Mouse (Mus musculus): ENCODE measurements around the gene Nans. TPM values are rescaled to one million over a fixed set of nuclear protein-coding genes. Genes with fewer than 3 reads are reported as not detected.

The Nans gene
- polyA plus RNA-seq (2015; fragmentation: Nextera tagmentation; extraction: Ambion mirVana) = 71.0 and 74.0 TPM in 2 replicates

DNA sequence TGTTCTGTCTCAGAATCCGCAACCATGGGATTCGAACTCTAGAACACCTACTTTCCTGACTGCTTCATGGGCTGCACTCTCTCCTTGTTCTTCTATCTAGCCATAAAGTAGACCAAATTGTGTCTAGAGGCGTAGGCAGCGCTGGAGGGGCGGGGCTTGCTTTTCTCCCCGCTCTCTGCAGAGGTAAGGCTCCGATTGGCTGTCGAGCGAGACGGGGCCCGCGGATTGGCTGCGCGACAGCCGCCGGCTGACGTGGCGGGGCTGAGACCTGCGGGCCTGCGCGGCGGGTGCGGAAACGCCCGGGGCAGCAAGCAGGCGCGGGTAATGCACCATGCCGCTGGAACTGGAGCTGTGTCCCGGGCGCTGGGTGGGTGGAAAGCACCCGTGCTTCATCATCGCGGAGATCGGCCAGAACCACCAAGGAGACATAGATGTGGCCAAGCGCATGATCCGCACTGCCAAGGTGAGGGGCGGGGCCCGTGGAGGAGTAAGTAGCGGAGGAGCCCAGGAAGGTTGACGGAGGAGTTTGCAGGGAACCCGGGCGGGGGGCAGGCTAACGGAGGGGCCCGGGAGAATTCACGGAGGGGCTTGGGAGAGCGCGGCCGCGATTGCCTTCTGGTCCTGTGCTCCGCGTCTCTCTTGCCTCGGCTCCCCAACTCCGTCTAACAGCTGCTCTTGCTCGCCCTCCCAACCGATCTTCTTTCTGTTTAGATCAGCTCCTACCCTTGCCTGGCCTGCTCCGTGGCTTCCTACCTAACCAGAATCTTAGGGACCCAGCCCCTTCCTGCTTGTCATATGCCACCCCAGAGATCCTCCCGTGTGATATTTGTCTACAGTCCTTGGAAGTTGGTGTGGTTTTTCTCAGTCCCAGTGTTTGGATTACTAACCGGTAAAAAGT is at the start of gene Nans:
Nans (plus strand) TSS at position 221 of the 898 bp plus-strand sequence.
- H3K4me1 ChIP-seq = peaks cover 14% of the 10 kb centered on the region
- H3K4me3 ChIP-seq = peak within 1 kb of the TSS; percentile 78
- H3K27ac ChIP-seq = peak within 1 kb of the TSS; percentile 77
- peak; percentile 100 for ATAC-seq
- H3K27me3 ChIP-seq = no peaks in the 10 kb centered on the region
- peak within 1 kb of the TSS; percentile 84 for H3K9ac ChIP-seq
- peak within 1 kb of the TSS; percentile 77 for H3K4me2 ChIP-seq
- peaks cover 18% of the 10 kb centered on the region for H3K36me3 ChIP-seq (ENCODE audit: poor library complexity, severe bottlenecking)
- no peaks in the 10 kb centered on the region for H3K9me3 ChIP-seq (replicated peaks)
- WGBS = under 1% methylated on average over 57 of the region's 58 CpGs

DNA sequence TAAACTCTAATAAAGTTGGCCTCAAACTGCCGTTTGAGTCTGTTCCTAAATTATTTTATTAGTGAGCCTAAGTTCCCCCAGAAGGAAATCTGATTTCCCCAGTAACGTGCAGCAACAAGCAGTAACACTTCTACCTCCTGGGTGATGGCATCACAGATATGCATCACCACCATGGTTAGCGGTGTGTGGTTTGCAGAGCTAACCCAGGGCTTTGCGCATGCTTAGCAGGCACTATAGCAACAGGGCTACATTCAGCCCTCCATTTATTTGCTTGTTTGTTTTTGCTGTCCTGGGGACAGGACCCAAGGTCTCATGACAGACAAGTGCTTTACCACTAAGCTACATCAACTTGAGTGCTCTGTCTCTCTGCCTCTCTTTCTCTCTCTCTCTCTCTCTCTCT is 46.5 kb upstream of the Nans start:
- ATAC-seq = no peak
- whole genome bisulfite sequencing = 84% methylated on average over 4 of the region's 4 CpGs
- H3K27me3 ChIP-seq = no peaks in the 10 kb centered on the region

DNA sequence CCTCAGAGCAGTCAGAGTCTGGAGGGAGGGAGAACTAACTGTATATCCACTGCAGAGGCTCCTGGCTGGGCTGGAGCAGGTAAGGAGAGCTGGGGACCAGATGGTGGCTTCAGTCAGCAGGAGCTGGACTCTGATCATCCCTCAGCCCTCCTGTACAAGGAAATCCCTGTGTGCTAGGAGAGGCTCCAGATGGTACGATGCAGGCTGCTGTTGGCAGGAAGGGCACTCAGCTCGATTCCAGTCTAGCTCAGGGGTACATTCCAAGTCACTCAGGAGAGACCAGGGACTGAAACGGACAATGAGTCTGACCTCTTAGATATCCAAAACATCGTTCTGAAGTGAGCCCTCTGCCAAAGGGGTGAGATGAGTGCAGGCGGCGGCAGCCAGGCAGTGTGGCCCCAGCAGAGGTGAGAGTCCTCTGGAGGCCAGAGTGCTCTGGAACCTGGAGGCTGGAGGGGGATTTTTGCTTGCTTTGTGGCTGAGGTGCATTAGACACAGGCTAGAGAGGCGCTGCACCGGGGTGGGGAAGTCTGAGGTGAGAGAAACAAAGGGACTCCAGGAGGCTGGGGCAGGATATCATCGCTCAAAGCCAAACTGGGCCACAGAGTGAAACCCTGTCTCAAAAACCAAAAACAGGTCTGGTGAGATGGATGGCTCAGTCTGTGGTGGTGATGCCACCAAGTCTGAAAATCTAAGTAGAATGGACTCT is 43.7 kb upstream of the Nans start:
- peaks cover 10% of the 10 kb centered on the region for H3K4me1 ChIP-seq
- no peak overlapping the region for H3K27ac ChIP-seq
- H3K9ac ChIP-seq = no peak overlapping the region; the same call in 1 of the 2 replicates
- H3K4me2 ChIP-seq = no peak overlapping the region
- no peak for ATAC-seq
- WGBS = 44% methylated on average over 9 of the region's 9 CpGs
- no peak overlapping the region for H3K4me3 ChIP-seq
- H3K9me3 ChIP-seq (replicated peaks) = no peaks in the 10 kb centered on the region
- H3K36me3 ChIP-seq (ENCODE audit: poor library complexity, severe bottlenecking) = no peaks in the 10 kb centered on the region
- H3K27me3 ChIP-seq = no peaks in the 10 kb centered on the region

More for the DNA sequence above, 46.5 kb upstream of the Nans start:
- H3K27ac ChIP-seq = no peak overlapping the region
- no peaks in the 10 kb centered on the region for H3K36me3 ChIP-seq (ENCODE audit: poor library complexity, severe bottlenecking)
- no peak overlapping the region for H3K9ac ChIP-seq
- no peaks in the 10 kb centered on the region for H3K9me3 ChIP-seq (replicated peaks)
- H3K4me1 ChIP-seq = no peaks in the 10 kb centered on the region
- no peak overlapping the region for H3K4me2 ChIP-seq
- H3K4me3 ChIP-seq = no peak overlapping the region

DNA sequence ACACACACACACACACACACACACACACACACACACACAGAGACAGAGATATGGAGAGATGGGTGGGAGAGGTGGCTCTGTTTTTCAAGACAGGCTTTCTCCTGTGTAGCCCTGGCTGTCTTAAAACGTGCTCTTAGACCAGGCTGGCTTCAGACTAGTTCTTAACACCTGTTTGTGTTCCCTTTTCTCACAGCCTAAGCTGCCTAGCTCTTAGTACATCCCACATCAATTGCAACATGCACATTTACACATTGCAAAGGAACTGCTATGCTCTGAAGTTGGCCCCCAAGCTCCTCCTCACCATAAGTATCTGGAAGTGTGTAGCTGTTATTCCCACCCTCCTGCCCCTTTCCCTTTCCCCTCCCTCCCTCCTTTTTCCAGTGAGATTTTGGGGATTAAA is 41.6 kb upstream of the Nans start:
- H3K36me3 ChIP-seq (ENCODE audit: poor library complexity, severe bottlenecking) = no peaks in the 10 kb centered on the region
- 62% methylated on average over 1 of the region's 1 CpGs for WGBS
- ATAC-seq = no peak
- H3K9me3 ChIP-seq (replicated peaks) = no peaks in the 10 kb centered on the region
- peaks cover 14% of the 10 kb centered on the region for H3K4me1 ChIP-seq
- no peak overlapping the region for H3K9ac ChIP-seq
- no peaks in the 10 kb centered on the region for H3K27me3 ChIP-seq
- no peak overlapping the region for H3K27ac ChIP-seq
- no peak overlapping the region for H3K4me2 ChIP-seq
- no peak overlapping the region for H3K4me3 ChIP-seq

DNA sequence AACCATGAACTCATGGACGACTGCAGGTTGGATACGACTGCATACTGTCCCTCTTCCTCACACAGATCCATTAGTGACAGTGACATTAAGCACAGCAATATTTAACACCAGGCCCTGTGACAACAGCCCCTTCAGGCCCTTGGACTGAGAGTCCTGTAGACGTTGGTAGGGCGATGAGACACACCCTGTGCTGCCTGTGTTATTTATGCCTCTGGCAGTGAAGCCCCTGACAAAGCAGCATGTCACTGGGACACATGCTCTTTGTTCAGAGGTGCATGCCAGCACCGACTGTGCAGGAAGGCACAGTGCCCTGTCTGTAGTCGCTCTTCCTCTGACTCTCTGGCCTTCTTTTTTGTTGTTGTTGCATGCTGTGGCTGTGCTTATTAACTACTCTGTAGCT is 40.2 kb upstream of the Nans start:
- no peak overlapping the region for H3K27ac ChIP-seq
- H3K36me3 ChIP-seq (ENCODE audit: poor library complexity, severe bottlenecking) = no peaks in the 10 kb centered on the region
- H3K4me2 ChIP-seq = no peak overlapping the region
- peaks cover 28% of the 10 kb centered on the region for H3K4me1 ChIP-seq
- H3K27me3 ChIP-seq = no peaks in the 10 kb centered on the region
- no peaks in the 10 kb centered on the region for H3K9me3 ChIP-seq (replicated peaks)
- no peak overlapping the region for H3K4me3 ChIP-seq
- ATAC-seq = no peak
- 52% methylated on average over 6 of the region's 6 CpGs for WGBS
- H3K9ac ChIP-seq = no peak overlapping the region

DNA sequence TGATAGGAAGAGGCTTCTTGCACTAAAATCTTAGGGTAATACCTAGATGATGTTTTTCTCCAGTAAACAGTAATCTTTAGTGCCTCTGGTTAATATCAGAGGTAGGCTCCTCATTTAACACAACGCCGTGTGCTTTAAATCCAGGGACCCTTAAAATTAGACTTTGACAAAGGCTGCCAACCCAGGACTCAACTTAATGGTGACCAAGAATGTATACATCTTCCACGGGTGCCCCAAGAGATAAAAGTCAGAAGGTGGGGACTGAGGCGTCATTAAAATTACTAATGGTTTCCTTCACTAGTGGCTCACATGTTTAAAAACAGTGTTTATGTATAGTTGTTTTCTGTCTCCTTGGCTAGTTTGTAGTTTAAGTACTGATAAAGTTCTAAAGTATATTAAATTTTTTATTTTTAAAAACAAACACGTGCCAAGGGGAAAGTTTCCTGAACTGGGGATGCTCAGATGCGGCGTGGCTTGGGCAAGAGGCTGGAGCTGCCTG is 39.0 kb upstream of the Nans start:
- peak overlapping the region; percentile 91 for H3K4me3 ChIP-seq
- peak overlapping the region; percentile 90 for H3K4me2 ChIP-seq
- H3K9ac ChIP-seq = peak overlapping the region; percentile 99
- no peaks in the 10 kb centered on the region for H3K36me3 ChIP-seq (ENCODE audit: poor library complexity, severe bottlenecking)
- H3K4me1 ChIP-seq = peaks cover 40% of the 10 kb centered on the region
- WGBS = 32% methylated on average over 7 of the region's 7 CpGs
- H3K9me3 ChIP-seq (replicated peaks) = no peaks in the 10 kb centered on the region
- no peak for ATAC-seq
- peak overlapping the region; percentile 99 for H3K27ac ChIP-seq
- no peaks in the 10 kb centered on the region for H3K27me3 ChIP-seq

DNA sequence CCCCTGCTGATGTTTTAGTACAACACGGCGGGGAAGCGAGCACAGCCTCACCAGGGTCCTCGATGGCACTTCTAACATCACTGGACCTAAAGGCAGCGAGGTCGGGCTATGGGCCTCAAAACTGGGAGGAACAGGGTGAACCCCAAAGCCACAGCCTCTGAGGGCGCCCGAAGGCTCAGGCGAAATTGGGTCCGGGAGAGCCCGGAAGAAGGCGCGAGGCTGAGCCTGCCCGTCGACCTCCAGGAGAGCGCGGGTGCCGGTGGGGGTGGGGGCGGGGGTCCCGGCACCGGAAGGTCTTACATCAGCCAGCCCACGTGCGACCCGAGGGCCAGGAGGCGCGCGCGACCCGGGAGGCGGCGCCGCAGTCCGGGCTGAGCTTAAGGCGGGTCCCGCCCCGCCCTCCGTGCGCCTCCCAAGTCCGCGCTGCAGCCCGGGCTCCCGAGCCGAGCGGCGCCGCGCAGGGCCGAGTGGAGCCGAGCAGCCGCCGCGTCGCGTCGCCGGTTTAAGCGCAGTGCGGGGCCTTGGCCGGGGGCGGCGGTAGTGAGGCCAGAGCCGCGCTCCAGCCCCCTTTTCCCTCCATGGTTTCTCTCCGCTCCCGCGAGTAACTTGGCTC is 38.4 kb upstream of the Nans start, which contains the start of gene Anp32b:
Anp32b (plus strand) TSS at position 384 of the 613 bp plus-strand sequence.
- peak; percentile 96 for ATAC-seq
- no peaks in the 10 kb centered on the region for H3K27me3 ChIP-seq
- peaks cover 46% of the 10 kb centered on the region for H3K4me1 ChIP-seq
- H3K27ac ChIP-seq = peak within 1 kb of the TSS; percentile 99
- H3K4me2 ChIP-seq = peak within 1 kb of the TSS; percentile 90
- H3K9ac ChIP-seq = peak within 1 kb of the TSS; percentile 99
- WGBS = under 1% methylated on average over 55 of the region's 66 CpGs
- H3K9me3 ChIP-seq (replicated peaks) = no peaks in the 10 kb centered on the region
- no peaks in the 10 kb centered on the region for H3K36me3 ChIP-seq (ENCODE audit: poor library complexity, severe bottlenecking)
- peak within 1 kb of the TSS; percentile 91 for H3K4me3 ChIP-seq

DNA sequence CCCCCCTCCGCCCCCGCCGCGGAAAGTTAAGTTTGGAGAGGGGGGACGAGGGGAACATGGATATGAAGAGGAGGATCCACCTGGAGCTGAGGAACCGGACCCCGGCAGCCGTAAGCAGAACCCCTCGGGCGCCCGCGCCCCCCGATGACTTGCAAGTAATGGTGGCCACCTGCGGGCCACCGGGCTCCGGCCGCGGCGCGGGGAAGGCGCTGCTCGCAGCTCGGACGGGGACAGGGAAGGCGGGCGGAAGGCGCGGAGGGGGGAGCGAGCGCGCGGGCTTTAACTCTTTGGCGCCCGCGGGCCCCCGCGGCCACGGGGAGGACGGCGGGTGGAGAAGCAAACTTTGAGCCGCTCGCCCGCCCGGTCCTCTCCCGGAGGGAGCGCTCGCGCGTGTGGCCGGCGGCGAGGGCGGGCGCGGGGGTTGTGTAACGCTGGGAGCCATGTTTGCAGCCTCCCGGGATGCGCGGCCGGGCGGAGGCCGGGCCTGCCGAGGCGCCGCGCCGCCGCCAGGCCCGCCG is 37.7 kb upstream of the Nans start:
- H3K9ac ChIP-seq = peak overlapping the region; percentile 99
- WGBS = 1% methylated on average over 58 of the region's 70 CpGs
- H3K36me3 ChIP-seq (ENCODE audit: poor library complexity, severe bottlenecking) = no peaks in the 10 kb centered on the region
- peak overlapping the region; percentile 90 for H3K4me2 ChIP-seq
- ATAC-seq = peak; percentile 41
- H3K9me3 ChIP-seq (replicated peaks) = no peaks in the 10 kb centered on the region
- peak overlapping the region; percentile 91 for H3K4me3 ChIP-seq
- H3K27ac ChIP-seq = peak overlapping the region; percentile 99
- no peaks in the 10 kb centered on the region for H3K27me3 ChIP-seq
- H3K4me1 ChIP-seq = peaks cover 51% of the 10 kb centered on the region

DNA sequence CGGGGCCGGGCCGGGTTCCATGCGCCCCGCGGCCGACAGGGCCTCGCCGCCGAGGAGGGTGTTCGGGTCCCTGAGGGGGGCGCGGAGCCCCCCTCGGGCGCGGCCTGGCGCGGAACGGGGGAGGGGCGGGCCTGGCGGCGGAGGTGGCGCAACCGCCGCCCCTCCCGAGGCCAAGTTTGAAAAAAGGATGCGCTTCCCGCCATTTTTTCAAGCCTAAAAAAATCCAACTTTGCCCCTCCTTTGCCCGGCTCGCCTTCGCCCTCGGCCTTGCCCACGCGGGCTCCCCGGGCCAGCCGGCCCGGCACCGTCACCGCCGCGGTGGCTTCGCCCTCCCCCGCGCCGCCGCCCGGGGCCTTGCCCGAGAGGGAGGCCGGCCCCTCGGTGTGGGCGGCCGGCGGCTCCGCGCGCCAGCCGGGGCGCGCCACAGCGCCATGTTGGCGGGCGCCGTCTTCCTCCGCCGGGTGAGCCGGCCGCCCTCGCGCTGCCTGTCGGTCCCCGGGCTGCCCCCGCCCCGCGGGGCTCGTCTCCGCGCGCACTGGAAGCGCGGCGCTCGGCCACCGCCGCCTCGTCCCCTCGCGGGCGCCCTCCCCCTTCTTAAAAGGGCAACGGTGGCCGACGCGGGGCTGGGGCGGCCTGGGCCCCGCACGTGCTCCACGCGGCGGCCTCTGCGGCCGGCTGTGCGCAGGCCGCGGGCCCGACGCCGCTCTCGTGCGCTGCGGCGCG is 37.1 kb upstream of the Nans start:
- peak; percentile 43 for ATAC-seq
- WGBS = under 1% methylated on average over 58 of the region's 111 CpGs
- H3K27ac ChIP-seq = peak overlapping the region; percentile 99
- H3K36me3 ChIP-seq (ENCODE audit: poor library complexity, severe bottlenecking) = 0 out of 2 replicates have a peak, but pooled peaks cover 5% of the 10 kb centered on the region
- H3K4me3 ChIP-seq = peak overlapping the region; percentile 91
- peak overlapping the region; percentile 99 for H3K9ac ChIP-seq
- H3K4me2 ChIP-seq = peak overlapping the region; percentile 90
- peaks cover 57% of the 10 kb centered on the region for H3K4me1 ChIP-seq
- no peaks in the 10 kb centered on the region for H3K27me3 ChIP-seq
- no peaks in the 10 kb centered on the region for H3K9me3 ChIP-seq (replicated peaks)

DNA sequence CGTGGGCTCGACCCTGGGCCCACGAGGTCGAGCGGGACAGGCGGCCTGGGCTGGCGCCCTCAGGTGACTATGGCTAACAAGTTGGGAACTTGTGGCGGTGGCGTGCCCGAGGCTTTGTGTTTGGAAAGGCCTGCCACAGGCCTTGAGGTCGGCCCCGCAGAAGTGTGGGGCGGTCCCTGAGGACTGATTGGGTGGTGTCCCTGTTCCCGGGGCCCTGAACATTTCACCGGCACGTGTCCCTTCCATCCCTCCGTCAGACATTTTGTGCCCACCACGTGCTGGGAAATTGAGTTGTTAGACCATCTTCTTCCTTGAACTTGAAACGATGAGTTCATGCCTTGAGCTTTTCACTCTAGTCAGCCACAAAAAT is 36.6 kb upstream of the Nans start:
- peak overlapping the region; percentile 99 for H3K9ac ChIP-seq
- peaks cover 61% of the 10 kb centered on the region for H3K4me1 ChIP-seq
- no peaks in the 10 kb centered on the region for H3K27me3 ChIP-seq
- no peaks in the 10 kb centered on the region for H3K9me3 ChIP-seq (replicated peaks)
- 0 out of 2 replicates have a peak, but pooled peaks cover 5% of the 10 kb centered on the region for H3K36me3 ChIP-seq (ENCODE audit: poor library complexity, severe bottlenecking)
- ATAC-seq = peak; percentile 17; the same call in 1 of the 2 replicates
- H3K27ac ChIP-seq = peak overlapping the region; percentile 99
- peak overlapping the region; percentile 90 for H3K4me2 ChIP-seq
- H3K4me3 ChIP-seq = peak overlapping the region; percentile 91
- WGBS = under 1% methylated on average over 19 of the region's 19 CpGs

Data from forebrain, embryonic 13.5 days (tissue).